Mouse (Mus musculus) Patski (cell line): ENCODE measurements around the gene Gnl1. TPM values are rescaled to one million over a fixed set of nuclear protein-coding genes. Genes with fewer than 3 reads are reported as not detected.
A peak's percentile ranks its signal among the peaks of the same experiment; 100 is the strongest.

Experiments used
- ATAC-seq: fragments of 100-300 bp; one replicate; pipeline ENCODE4 v1.8.0; 2021
- CTCF ChIA-PET: fragments of 350-600 bp; sonication (Branson Sonifier 250); formaldehyde crosslinking; loops from one replicate; lab custom pipeline; 2022; ENCODE audit warnings: inconsistent platforms; lab: Charles Lee
- POLR2A ChIA-PET: fragments of 350-600 bp; sonication (Branson Sonifier 250); formaldehyde crosslinking; loops from one replicate; lab custom pipeline; 2022; ENCODE audit warnings: antibody characterized with exemption, inconsistent platforms; lab: Charles Lee
- DNase-seq: peaks from one replicate; pipeline ENCODE4 v3.0.0-alpha.2; 2011; ENCODE audit warnings: low read depth, low spot score
- H3K27me3 ChIP-seq: fragments of 371-371 bp; one replicate; pipeline ENCODE4 v1.5.1; 2021
- CTCF ChIP-seq: fragments of 100-300 bp; IDR thresholded peaks from one replicate; pipeline ENCODE4 v1.5.1; 2021
- in situ Hi-C: fragments of 300-500 bp; cut with MboI; formaldehyde crosslinking; loops from 3 replicates; pipeline ENCODE4 v1.11.1; 2018; ENCODE audit warnings: low pct_unique_long_range_greater_than_20kb, mixed read lengths
- polyA plus RNA-seq: library from polyadenylated mRNA; unstranded; gene quantifications from one replicate; pipeline ENCODE4 v1.2.3, GENCODE M21; 2021

Gene Gnl1
- polyA plus RNA-seq, 1 experiment from 2014 or later = 74.4 TPM

GRCm38 (mm10) chr17:35958533-35959223, 21.0 kb upstream of the Gnl1 start:
- no peak for TF ChIP-seq CTCF
- ATAC-seq (no peak), DNase-seq (no peak)
- POLR2A ChIA-PET = no interaction called here
- in situ Hi-C loops = no loop called here
- no peaks in the 10 kb centered on the region for H3K27me3 ChIP-seq
- CTCF ChIA-PET = interaction anchor here (1.0 to 1.8 kb wide), 3 partner anchors 8 to 36 kb away, joined by 3 to 4 read pairs (median 3); no protein-coding TSS in a partner anchor

GRCm38 (mm10) chr17:35963279-35963678, 16.4 kb upstream of the Gnl1 start:
- POLR2A ChIA-PET = no interaction called here
- ATAC-seq (no peak), DNase-seq (no peak)
- no peak for TF ChIP-seq CTCF
- CTCF ChIA-PET = interaction anchor here (1.1 to 2.1 kb wide), 2 partner anchors 9 to 30 kb away, joined by 3 to 7 read pairs; no protein-coding TSS in a partner anchor
- in situ Hi-C loops = no loop called here
- H3K27me3 ChIP-seq = no peaks in the 10 kb centered on the region

- ATAC-seq (no peak), DNase-seq (no peak)
- TF ChIP-seq CTCF = no peak
- no peaks in the 10 kb centered on the region for H3K27me3 ChIP-seq
- CTCF ChIA-PET = interaction anchor here (1.3 to 2.2 kb wide), 2 partner anchors 26 to 30 kb away, joined by 3 to 7 read pairs; no protein-coding TSS in a partner anchor
- in situ Hi-C loops = no loop called here
- POLR2A ChIA-PET = no interaction called here
Measured at GRCm38 (mm10) chr17:35967621-35968020, 12.0 kb upstream of the Gnl1 start.

- no peaks in the 10 kb centered on the region for H3K27me3 ChIP-seq
- TF ChIP-seq CTCF = no peak
- CTCF ChIA-PET = interaction anchor here (1.1 to 1.2 kb wide), 2 partner anchors 24 to 31 kb away, joined by 4 to 5 read pairs; no protein-coding TSS in a partner anchor
- ATAC-seq (peak; percentile 89), DNase-seq (peak; percentile 68)
- in situ Hi-C loops = no loop called here
- POLR2A ChIA-PET = no interaction called here
Measured at GRCm38 (mm10) chr17:35969418-35970389, 9.9 kb upstream of the Gnl1 start, which contains the start of gene Abcf1. Abcf1 (minus strand) TSS chr17:35969761.

GRCm38 (mm10) chr17:35972131-35972530, 7.5 kb upstream of the Gnl1 start:
- TF ChIP-seq CTCF = no peak
- ChIA-PET POLR2A (no interaction called here), CTCF (no interaction called here)
- DNase-seq = no peak
- H3K27me3 ChIP-seq = no peaks in the 10 kb centered on the region
- ATAC-seq = no peak
- in situ Hi-C loops = no loop called here

- ChIA-PET POLR2A (interaction anchor here (0.9 to 1.4 kb wide), 3 partner anchors 13 to 18 kb away, joined by 3 to 6 read pairs (median 5); no protein-coding TSS in a partner anchor), CTCF (interaction anchor here (6.8 kb wide), 1 partner anchor 15 kb away, joined by 62 read pairs; no protein-coding TSS in a partner anchor)
- no peak for DNase-seq
- TF ChIP-seq CTCF = no peak
- in situ Hi-C loops = no loop called here
- ATAC-seq = peak; percentile 9
- H3K27me3 ChIP-seq = no peaks in the 10 kb centered on the region
Measured at GRCm38 (mm10) chr17:35978811-35979400, 745 bp upstream of the Gnl1 start.

GRCm38 (mm10) chr17:35980363-35980754, 708 bp downstream of the Gnl1 start:
- DNase-seq = no peak
- no peak for TF ChIP-seq CTCF
- no peaks in the 10 kb centered on the region for H3K27me3 ChIP-seq
- ChIA-PET CTCF (interaction anchor here (1.3 to 6.8 kb wide), 2 partner anchors 13 to 80 kb away, joined by 3 to 62 read pairs; no protein-coding TSS in a partner anchor), POLR2A (interaction anchor here (0.6 to 1.4 kb wide), 4 partner anchors 11 to 18 kb away, joined by 3 to 6 read pairs (median 4); no protein-coding TSS in a partner anchor)
- ATAC-seq = peak; percentile 8
- in situ Hi-C loops = no loop called here

GRCm38 (mm10) chr17:35981776-35982175, 2.1 kb downstream of the Gnl1 start:
- DNase-seq (no peak), ATAC-seq (no peak)
- in situ Hi-C loops = no loop called here
- no peaks in the 10 kb centered on the region for H3K27me3 ChIP-seq
- POLR2A ChIA-PET = interaction anchor here (1.1 kb wide), 1 partner anchor 11 kb away, joined by 3 read pairs; no protein-coding TSS in a partner anchor
- TF ChIP-seq CTCF = no peak
- CTCF ChIA-PET = interaction anchor here (1.2 to 6.8 kb wide), 3 partner anchors 11 to 44 kb away, joined by 4 to 62 read pairs (median 4); no protein-coding TSS in a partner anchor

GRCm38 (mm10) chr17:35991781-35992180, 12.1 kb downstream of the Gnl1 start:
- ChIA-PET POLR2A (interaction anchor here (1.0 kb wide), 1 partner anchor 11 kb away, joined by 4 read pairs; the partner anchor contains the start of gene Prr3), CTCF (interaction anchor here (1.3 to 5.4 kb wide), 3 partner anchors 10 to 69 kb away, joined by 4 to 74 read pairs (median 62); partner anchors contain the start of genes Gnl1 and Prr3)
- H3K27me3 ChIP-seq = no peaks in the 10 kb centered on the region
- no peak for ATAC-seq
- no peak for DNase-seq
- in situ Hi-C loops = loop anchor here (5.0 kb wide), 1 partner anchor 54 kb away; no protein-coding TSS in a partner anchor
- no peak for TF ChIP-seq CTCF
